Mouse (Mus musculus) adipocyte (in vitro differentiated cells): ENCODE measurements around the gene Tent4a.
A peak's percentile ranks its signal among the peaks of the same experiment; 100 is the strongest.
"Not testable (repeated sequence)": the region's sequence is repeated elsewhere in the genome, so short reads cannot be mapped to it uniquely, and the experiment has no call there.

Experiments used
- DNase-seq: peaks from one replicate; pipeline ENCODE4 v3.0.0-alpha.2; 2016; ENCODE audit warnings: low spot score

The Tent4a gene

DNA sequence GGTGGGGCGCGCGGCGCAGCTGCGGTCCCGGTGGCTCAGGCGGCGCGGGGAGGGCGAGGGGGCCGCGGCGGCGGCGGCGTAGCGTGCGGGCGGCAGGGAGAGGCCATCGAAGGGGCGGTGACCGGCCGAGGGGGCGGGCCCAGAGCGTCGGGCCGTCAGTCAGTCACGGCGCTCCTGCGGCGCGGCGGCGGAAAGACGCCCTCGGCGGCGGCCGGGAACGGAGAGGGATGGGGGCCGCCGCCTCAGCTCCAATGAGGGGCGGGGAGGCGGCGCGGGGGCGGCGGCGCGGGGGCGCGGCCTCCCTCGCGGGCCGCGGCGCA lies at the start of gene Tent4a:
TSS of gene Tent4a (minus strand) at position 284 of the 320 bp plus-strand sequence.
- no peak for DNase-seq

DNA sequence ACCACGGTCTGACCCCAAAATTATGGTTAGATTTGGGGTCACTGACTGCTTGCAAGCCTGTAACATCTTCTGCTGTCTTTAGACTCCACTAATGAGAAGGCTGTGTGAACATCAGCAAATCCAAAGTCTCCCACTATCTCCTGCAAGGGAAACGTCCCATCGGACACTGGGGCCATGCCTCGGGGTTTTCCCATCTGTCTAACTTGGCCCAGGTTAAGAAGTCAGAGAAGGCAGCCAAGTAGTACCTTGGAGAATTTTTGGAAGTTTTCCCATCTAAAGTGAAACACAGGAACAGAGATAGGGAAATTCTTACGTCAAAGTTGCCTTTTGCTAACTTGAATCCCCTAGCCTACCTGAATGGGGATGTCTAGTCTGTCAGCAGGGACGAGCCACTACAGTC lies 49.2 kb upstream of the Tent4a start:
- no peak for DNase-seq

DNA sequence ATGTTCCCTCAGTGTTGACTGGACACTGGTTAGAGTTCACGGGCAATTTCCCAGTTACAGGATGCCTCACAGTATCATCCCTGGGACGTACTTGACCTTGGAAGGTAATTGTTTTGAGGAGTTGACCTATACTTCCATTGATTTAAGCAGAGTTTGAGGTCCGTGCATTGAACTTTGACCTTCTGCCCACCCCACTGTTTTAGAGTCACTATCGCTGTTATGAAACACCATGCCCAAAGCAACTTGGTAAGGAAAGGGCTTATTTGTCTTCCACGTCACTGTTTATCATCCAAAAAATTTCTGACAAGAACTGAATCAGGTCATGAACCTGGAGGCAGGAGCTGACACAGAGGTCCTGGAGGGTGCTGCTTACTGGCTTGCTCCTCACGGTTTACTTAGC lies 48.0 kb upstream of the Tent4a start:
- DNase-seq: no peak

DNA sequence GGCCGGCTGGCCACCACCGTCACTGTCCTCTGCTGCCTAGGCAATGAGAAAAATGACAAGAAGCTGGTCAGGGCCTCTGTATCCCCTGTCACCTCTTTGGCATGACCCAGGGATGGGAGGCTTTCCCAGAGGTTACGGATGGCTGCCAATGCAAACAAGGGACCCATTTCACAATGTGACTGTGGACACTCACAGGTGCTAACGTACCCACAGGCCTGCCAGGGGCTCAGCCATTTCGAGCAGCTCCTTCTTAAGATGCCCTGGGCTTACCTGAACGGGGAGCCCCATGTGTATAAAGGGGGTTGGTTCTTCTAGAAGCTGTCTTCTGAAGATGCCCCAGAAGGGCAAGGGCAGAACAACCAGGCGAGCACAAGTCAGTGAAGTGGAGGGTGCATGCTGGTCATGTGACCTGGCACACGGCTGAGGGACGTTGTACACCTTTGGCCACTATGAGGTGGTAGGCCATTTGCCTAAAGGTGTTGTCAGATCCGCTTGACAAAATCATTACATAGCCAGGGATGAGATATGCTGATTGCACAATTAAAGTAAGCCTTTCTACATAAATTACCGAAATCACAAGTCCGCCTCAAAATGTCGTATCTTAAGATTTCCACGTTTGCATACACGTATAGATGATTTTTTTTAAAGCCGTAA lies 42.9 kb upstream of the Tent4a start:
- DNase-seq: peak; percentile 42

DNA sequence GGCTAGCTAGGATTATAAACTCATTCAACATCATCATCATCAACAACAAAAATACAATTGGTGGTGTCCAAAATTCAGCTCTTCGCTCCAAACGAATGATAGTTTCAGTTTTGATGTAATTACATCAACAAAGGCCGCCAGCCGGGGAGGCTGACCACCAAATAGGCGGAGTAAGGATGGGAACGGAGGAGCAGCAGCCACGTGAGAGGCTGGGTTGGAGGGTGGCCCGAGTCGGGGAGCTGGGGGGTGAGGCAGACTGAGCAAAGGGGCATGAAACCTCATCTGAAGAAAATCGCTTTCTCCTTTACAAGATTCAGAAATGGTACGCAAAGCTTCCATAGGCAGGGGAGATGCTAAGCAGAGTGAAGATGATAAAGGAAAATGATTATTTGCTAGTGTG lies 42.3 kb upstream of the Tent4a start:
- no peak for DNase-seq

DNA sequence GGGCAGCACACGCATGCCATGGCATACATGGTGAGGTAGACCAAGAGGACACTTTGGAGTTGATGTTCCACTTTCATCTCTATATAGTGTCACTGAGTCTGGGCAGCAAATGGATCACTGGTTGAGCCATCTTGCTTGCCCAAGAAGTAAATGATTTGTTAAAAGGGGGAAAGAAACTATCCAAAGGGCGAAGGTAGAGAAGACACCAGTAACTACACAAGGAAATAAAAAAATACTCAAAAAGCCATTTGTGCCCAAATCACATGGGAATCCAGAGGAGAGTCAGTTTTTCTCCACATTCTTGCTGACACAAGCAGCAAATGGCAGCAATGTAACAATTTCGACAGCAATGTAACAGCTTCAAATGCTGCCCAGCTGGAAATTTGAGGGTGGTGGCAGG lies 38.2 kb upstream of the Tent4a start:
- no peak for DNase-seq

DNA sequence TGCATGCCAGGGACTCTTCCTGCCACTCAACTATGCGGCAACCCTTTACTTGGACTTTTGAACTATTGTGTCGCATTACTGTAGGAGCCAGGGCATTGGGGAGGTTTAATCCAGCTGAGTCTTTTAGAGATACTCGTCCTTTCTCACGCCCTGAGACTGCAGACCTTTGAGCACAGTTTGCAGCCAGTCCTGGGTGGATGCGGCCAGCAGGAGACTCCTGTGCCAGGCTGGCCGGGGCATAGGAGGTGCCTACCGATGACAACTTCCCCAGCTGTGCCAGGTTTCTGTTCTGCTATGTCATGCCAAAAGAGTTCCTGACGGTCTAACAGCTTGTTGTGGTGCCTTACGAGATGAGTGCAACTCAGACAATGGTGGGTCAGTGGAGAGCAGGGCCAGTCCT lies 34.8 kb upstream of the Tent4a start:
- DNase-seq: peak; percentile 74

DNA sequence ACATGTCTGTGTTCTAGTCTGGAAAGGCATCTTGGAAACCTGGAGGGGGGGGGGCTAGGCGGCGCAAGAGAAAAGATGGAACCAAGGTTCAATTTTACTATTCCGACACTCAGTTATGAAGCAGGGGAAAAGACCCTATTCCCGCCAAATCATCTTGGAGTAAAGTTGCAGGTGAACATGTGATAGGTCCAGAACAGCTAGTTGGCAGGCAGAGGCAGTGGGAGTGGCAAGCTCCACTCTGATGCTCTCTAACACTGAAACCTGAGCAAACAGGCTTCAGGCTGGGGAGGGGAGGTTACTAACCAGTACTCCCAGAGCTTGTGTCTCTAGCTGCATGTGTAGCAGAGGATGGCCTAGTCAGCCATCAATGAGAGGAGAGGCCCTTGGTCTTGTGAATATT lies 31.0 kb upstream of the Tent4a start:
- DNase-seq: not testable (repeated sequence)

DNA sequence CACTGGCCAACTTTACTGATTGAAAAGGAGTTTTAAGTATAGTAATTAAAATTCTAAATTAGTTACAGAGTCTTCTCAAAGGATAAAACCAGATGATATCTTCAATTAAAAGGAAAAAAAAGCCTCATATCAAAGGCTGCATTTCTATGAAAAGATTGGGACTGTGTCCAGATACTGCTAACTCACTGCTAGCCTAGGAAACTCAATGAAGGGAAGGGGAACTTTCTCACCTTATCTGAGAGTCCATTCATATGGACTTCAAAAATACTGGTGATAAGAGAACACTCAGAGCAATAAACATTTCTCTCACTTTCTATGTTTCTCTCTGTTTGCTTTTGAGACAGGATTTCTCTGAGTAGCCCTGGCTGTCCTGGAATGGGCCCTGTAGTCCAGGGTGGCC lies 30.2 kb upstream of the Tent4a start:
- DNase-seq: no peak

DNA sequence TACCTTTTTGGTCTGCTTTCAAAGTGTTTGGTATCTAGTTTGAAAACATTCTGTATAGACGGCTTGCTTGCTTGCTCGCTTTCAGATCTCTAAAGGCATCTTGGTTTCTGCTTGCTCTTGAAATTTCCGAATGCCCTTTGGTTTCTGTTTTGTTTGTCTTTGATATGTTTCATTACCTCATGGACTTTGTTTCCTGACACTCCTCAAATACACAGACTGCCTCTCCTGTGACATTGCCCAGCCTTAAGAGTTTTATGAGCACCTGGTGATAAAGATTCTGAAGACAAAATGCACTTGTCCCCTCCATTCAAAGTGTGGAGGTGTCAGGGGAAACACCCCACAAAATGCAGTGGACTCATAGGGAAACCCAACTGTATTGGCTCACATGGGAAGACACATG lies 29.5 kb upstream of the Tent4a start:
- no peak for DNase-seq

DNA sequence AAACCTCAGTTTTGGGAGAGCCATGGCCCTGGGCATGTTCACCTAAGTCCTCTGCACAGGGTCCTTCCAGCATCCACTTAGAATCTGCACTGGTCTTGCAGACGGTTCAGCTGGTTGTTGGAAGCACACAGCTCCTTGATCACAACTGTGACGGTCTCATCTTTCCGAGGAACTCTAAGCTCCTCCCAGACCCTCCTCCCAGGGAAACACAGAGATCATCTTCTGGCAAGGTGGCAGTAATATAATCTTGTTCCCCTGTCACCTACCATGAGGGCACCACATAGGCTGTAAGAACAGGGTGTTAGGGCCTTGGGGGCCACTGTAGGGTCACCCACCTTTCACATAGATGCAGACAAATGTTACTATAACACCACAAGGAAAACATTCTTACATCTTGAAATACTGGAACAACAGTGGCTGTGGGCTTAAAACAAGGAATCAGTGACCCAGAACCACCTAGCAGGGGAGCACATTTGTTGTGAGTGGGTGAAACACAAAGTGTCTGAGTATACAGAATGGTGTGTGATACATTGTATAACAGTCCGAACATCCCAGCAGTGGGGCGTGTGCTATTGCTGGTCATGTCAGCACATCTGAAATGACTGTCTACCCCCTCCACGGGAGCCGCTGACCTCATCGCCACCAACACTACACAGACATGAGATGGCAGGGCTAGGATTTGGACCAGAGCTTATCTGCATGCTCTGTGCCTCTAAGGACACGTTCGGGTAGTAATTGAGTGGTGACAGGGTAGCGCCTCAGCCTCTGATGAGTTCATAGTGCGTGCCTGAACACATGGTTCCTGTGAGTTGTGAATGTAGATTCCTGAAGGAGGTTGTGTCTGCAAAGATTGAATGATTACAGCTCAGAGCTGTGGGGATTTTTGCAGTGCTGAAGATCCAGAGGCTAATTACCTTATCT lies 28.5 kb upstream of the Tent4a start:
- no peak for DNase-seq

DNA sequence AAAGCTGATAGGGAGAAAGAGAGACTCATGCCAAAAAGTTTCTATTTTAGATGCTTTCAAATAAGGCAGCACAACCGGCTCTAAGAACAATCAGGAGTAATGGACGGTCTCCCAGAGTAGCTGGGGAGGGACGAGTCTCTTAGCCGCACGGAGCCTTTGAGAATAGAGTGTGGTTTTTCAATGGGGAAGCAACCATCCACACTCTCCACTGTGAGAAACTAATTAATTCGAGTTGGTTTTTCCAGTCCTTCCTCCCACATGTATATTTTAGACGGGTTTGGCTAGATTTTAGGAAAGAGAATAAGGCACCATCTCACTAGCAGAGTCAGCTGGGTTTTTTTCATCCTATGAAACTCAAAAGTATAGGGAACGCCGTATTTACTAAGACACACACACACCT lies 27.6 kb upstream of the Tent4a start:
- DNase-seq: no peak

DNA sequence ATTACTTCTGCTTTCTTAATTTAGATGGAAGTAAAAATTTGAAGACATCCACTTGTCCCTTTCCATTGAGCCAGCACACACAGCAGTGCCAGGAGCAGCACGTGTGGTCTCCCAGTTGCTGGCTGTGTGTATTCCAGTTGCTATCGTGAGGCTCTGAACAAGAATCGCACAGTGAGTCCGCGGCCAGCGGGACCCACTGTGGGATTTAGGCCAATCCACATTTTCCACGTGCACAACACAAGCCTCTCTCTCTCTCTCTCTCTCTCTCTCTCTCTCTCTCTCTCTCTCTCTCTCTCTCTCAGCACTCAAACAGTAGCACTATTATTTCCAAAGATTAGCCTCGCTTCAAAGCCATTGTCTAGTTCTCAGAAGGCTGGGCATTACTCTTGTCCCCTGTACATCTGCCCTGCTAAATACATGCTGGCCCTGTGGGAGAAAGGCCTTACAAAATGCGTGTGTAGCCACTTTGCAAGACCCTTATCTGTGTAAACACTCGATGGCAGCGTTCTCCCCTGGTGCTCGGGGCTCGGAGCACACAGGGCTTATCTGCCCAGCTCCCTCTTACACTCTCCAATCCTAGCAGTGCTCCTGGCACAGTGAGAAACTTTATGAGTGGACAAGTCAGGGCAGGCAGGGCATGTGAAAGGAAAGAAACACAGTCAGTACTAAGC lies 25.0 kb upstream of the Tent4a start:
- no peak for DNase-seq

DNA sequence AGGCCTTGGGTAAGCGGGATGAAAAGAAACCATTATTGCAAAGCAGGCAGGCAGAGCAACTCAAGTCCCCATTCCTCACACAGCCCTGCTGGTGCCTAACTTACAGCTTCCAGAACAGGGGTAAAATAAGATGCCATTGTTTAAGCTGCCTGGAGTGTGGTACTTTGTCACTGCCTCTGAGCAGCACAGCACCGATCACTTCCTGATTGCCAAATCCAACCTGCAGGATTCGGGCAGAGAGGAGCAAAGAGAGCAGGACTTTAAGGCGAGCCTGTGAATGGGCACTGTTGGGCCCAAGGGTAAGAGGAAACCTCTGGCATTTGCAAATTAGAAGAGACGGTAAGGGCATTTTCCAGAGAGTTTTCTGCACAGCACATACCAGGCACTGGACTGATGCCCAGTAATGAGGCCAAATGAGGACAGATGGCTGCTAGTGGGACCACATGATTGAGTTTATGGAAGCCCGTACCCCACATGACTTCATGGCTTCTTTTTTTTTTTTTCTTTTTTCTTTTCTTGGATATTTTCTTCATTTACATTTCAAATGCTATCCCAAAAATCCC lies 23.8 kb upstream of the Tent4a start:
- peak; percentile 65 for DNase-seq

DNA sequence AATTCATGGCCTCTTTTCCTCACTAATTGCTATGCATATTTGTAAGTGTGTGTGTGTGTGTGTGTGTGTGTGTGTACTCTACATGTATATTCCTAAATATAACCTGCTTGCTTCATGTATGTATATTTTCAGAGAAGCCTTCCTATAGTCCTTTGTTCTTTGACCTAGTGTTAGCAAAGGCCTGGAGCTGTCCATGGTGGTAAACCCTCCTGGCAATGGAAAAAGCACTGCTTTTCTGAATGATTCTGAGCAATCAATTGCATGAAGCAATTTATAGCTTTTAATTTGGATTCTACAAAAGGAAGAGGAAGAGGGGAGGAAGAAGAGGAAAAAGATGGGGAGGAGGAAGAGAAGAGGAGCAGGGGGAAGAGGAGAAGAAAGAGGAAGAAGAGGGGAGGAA lies 22.3 kb upstream of the Tent4a start:
- DNase-seq: peak; percentile 48

DNA sequence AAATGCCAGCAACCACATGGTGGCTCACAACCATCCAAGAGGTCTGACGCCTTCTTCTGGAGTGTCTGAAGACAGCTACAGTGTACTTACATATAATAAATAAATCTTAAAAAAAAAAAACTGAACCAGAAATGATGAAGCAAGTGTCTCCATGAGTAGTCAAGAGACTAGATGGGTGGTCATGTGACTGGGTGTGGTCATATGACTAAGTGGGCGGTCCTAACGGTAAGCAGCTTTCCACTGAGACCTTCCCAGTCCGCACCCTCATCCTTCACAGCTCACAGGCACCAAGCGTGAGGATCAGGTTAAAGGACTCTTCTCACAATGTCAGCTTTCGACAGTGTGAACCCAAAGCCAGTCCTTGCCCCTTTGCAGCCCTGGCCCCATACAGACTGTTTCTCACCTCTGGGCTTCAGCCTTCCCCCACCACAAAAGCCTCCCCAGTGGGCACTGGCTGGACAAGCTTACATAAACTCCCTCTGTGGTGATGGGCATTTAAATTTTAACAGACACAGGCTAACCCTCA lies 21.6 kb upstream of the Tent4a start:
- no peak for DNase-seq

DNA sequence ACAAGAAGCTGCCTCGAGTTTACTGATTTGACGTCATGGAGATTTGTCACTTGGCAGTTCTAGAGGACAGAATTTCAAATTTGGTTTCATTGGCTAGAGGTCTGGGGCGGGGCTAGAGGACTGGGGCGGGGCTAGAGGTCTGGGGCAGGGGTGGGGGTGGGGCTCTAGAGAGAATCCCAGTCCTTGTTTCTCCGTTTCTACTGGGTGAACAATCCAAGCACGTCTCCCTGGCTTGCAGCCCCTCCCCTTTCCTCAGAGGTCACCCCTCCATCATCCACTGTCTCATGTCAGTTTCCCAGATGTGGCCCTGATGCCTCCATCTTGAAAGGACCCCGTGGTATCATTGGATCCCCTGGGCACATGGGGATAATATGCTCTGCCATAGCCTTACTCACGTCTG lies 20.6 kb upstream of the Tent4a start:
- DNase-seq: no peak

DNA sequence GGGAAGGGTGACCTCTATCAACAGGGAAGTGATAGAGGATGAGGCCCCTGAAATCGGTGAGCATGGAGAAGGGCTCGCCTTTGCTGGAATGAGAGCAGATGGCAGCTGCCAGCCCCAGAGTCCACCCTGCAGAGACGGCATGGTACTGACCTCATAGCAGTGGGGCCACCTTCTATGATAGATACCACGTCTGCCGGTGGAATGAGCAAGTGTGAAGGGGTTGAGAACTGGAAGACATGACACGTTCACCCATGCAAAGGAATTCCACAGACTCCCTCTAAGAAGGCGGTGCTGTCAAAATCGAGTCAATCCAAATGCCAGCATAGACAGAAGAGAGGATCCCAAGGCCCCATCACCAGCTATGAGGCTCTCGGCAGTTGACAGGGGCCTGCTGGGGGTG lies 19.8 kb upstream of the Tent4a start:
- no peak for DNase-seq

DNA sequence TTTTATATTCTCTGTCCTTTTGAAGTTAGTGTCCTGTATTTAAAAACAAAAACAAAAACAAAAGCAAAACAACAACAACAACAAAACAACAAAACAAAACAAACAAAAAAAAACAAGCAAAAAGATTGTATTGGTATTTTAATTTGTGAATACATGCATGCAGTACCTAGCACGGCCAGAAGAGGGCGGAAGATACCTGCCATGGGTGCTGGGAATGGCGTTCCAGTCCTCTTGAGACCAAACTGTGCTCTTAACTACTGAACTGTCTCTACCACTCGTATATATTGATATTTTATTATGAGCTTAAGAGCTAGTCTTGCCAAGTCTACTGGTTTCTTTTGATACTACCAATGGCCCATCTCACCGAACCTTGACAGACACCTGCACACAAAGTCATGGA lies 18.6 kb upstream of the Tent4a start:
- peak; percentile 60 for DNase-seq

DNA sequence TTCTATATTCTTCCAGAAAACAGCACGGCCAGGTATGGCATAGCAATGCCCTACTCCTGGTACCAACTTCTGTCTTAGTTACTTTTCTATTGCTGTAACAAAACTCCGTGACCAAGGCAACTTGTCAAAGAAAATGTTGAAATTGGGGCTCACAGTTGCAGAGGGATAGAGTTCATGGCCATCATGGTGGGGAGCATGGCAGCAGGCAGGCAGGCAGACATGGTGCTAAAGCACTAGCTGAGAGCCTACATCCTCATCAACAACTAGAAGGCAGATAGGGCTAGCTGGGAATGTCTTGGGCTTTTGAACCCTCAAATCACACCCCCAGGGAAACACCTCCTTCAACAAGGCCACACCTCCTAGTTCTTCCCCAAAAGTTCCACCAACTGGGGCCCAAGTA lies 16.4 kb upstream of the Tent4a start:
- DNase-seq: no peak

DNA sequence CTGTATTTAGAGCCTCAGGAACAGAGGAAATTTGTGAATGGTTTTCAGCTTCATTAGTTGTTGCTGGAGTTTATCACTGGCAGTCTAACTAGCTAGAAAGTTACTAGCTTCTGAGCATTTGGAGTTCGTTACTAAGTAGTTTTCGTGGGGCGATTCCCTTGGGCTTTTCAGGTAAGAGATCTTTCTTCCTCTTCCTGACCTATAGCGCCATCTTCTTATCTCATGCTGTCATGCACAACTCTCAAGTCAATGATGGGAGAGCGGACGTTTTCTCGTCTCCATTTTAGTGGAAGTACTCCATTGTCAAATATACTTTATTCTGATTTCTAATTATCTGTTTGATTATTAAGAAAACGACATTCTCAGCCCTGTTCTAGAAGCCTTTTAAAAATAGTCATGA lies 15.6 kb upstream of the Tent4a start:
- DNase-seq: no peak

DNA sequence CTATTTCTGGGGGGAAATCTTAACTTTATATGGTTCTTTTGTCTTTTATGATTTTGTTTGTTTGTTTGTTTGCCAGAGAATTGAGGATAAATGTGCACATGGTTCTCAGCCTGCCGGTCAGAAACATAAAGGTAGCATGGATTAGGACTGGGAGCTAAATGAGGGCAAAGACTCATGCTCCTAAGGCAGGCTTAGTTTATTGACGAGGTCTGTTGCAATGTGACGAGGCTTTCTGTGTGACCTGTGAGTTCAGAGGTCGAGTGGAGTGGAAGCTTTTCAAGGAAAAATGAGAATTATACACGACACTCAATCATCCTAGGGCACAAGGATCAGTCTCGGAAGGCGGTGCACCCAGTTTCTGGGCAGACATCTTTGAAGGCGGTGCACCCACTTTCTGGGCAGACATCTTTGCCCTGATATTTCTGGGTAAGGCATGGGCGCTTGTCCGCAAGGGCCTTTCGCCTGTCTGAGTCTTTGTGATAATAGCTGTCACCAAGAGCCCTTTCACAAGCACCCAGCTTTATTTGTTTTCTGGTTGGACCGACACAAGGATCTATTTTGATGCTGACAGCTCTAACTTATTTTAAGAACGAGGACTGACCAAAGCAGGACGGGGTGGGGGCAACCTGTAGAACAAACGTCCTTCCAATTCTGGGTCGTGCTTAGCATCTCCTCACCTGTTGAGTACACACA lies 13.2 kb upstream of the Tent4a start:
- no peak for DNase-seq
